Mouse (Mus musculus): ENCODE results near the gene Snd1. TPM values are rescaled to one million over a fixed set of nuclear protein-coding genes. Genes with fewer than 3 reads are reported as not detected.

The Snd1 gene
- total and polyA plus RNA-seq, 2 experiments from 2014 or later, result 54.7 to 120 TPM

DNA sequence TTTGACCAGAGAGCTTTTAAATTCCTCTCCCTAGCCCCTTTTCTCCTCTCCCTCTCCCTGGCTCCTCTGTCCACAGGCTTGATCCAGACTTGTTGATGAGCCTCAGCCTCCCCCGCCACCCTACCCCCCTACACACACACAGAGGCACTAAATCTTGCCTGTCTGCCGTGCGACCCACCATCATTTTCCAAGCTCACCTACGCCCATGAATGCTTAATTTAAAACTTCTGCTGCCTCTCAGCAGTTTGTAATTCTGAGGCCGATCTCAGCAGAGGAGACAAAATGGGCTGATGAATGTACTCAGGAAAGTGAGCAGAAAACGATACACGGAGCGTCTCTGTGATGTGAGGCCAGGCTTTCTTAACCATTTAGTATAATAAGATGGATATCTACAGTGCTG lies 379.7 kb downstream of the Snd1 start:
- no peak overlapping the region for H3K27ac ChIP-seq (ENCODE audit: low read depth)
- TF ChIP-seq EP300 (IDR thresholded peaks at IDR 0.05; ENCODE audit: low read depth) (no peak), CTCF (IDR thresholded peaks at IDR 0.05; ENCODE audit: low read depth) (no peak)
- no peaks in the 10 kb centered on the region for H3K27me3 ChIP-seq (ENCODE audit: control insufficient read depth, insufficient read depth, low read length)
- ATAC-seq (ENCODE audit: insufficient read depth, low read depth), result no peak
- no peaks in the 10 kb centered on the region for H3K36me3 ChIP-seq (replicated peaks; ENCODE audit: control insufficient read depth, insufficient read depth, low read length)
- H3K4me3 ChIP-seq (ENCODE audit: low read depth, low read length), result no peak overlapping the region
- no peaks in the 10 kb centered on the region for H3K9me3 ChIP-seq (replicated peaks; ENCODE audit: control insufficient read depth, low read length)
- H3K9ac ChIP-seq (replicated peaks; ENCODE audit: low read depth, low read length), result no peak overlapping the region
- peaks cover 10% of the 10 kb centered on the region; the same call in 1 of the 2 replicates for H3K4me1 ChIP-seq (ENCODE audit: control insufficient read depth, insufficient read depth)
- H3K4me2 ChIP-seq (ENCODE audit: low read depth, low read length), result no peak overlapping the region
- 84% methylated on average over 8 of the region's 8 CpGs for WGBS
- DNase-seq (ENCODE audit: low spot score), result no peak

DNA sequence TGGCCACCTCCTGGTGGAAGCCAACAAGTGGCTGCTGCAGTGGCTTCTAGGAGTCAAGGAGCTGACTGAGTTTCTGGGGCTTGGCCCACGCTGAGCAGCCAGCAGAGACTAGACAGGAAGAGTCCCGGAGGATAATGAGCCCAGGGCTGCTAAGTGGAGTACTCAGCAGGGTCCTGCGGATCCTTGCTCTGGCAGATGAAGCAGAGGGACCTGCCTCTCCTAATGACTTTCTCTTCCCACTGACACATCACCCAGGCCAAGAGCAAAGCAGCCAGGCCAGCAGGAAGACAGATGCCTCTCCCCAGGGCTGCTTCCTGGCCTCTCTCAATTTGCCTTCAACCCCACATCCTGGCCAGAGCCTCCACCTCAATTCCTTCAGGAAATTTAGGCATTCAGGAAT lies 380.5 kb downstream of the Snd1 start:
- DNase-seq (ENCODE audit: low spot score), result no peak

DNA sequence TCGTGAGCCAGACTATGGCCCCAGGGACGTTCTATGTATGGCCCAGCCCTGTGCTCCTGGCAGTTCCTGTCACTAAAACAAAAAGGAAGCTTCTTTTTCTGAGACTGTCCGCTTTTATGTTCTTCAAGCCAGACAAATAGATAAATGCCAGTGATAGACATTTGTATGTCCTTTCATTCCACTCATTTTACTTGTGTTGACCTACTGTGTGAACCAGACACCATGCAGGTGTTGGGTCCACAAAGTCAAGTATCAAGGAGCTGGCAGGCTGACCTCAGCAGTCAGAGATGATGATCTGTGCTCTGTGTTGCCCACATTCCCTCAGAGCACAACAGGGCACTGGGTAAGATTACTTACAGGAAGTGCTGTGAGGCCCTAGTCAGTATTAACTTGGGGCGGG lies 381.9 kb downstream of the Snd1 start:
- no peaks in the 10 kb centered on the region for H3K9me3 ChIP-seq (replicated peaks; ENCODE audit: control insufficient read depth, low read length)
- TF ChIP-seq EP300 (IDR thresholded peaks at IDR 0.05; ENCODE audit: low read depth) (no peak), CTCF (IDR thresholded peaks at IDR 0.05; ENCODE audit: low read depth) (no peak)
- H3K4me1 ChIP-seq (ENCODE audit: control insufficient read depth, insufficient read depth), result peaks cover 10% of the 10 kb centered on the region; the same call in 1 of the 2 replicates
- no peak overlapping the region for H3K27ac ChIP-seq (ENCODE audit: low read depth)
- DNase-seq (ENCODE audit: low spot score), result no peak
- H3K27me3 ChIP-seq (ENCODE audit: control insufficient read depth, insufficient read depth, low read length), result no peaks in the 10 kb centered on the region
- whole genome bisulfite sequencing, result 66% methylated on average over 4 of the region's 4 CpGs
- H3K4me2 ChIP-seq (ENCODE audit: low read depth, low read length), result no peak overlapping the region
- H3K36me3 ChIP-seq (replicated peaks; ENCODE audit: control insufficient read depth, insufficient read depth, low read length), result no peaks in the 10 kb centered on the region
- ATAC-seq (ENCODE audit: insufficient read depth, low read depth), result no peak
- H3K4me3 ChIP-seq (ENCODE audit: low read depth, low read length), result no peak overlapping the region
- no peak overlapping the region for H3K9ac ChIP-seq (replicated peaks; ENCODE audit: low read depth, low read length)

More for the DNA sequence above, 380.5 kb downstream of the Snd1 start:
- TF ChIP-seq CTCF (IDR thresholded peaks at IDR 0.05; ENCODE audit: low read depth), result no peak
- no peak for TF ChIP-seq EP300 (IDR thresholded peaks at IDR 0.05; ENCODE audit: low read depth)
- peaks cover 10% of the 10 kb centered on the region; the same call in 1 of the 2 replicates for H3K4me1 ChIP-seq (ENCODE audit: control insufficient read depth, insufficient read depth)
- H3K4me3 ChIP-seq (ENCODE audit: low read depth, low read length), result no peak overlapping the region
- ATAC-seq (ENCODE audit: insufficient read depth, low read depth), result no peak
- WGBS, result 30% methylated on average over 3 of the region's 3 CpGs
- no peaks in the 10 kb centered on the region for H3K36me3 ChIP-seq (replicated peaks; ENCODE audit: control insufficient read depth, insufficient read depth, low read length)
- no peak overlapping the region for H3K27ac ChIP-seq (ENCODE audit: low read depth)
- no peaks in the 10 kb centered on the region for H3K27me3 ChIP-seq (ENCODE audit: control insufficient read depth, insufficient read depth, low read length)
- H3K4me2 ChIP-seq (ENCODE audit: low read depth, low read length), result no peak overlapping the region
- H3K9ac ChIP-seq (replicated peaks; ENCODE audit: low read depth, low read length), result no peak overlapping the region
- no peaks in the 10 kb centered on the region for H3K9me3 ChIP-seq (replicated peaks; ENCODE audit: control insufficient read depth, low read length)

DNA sequence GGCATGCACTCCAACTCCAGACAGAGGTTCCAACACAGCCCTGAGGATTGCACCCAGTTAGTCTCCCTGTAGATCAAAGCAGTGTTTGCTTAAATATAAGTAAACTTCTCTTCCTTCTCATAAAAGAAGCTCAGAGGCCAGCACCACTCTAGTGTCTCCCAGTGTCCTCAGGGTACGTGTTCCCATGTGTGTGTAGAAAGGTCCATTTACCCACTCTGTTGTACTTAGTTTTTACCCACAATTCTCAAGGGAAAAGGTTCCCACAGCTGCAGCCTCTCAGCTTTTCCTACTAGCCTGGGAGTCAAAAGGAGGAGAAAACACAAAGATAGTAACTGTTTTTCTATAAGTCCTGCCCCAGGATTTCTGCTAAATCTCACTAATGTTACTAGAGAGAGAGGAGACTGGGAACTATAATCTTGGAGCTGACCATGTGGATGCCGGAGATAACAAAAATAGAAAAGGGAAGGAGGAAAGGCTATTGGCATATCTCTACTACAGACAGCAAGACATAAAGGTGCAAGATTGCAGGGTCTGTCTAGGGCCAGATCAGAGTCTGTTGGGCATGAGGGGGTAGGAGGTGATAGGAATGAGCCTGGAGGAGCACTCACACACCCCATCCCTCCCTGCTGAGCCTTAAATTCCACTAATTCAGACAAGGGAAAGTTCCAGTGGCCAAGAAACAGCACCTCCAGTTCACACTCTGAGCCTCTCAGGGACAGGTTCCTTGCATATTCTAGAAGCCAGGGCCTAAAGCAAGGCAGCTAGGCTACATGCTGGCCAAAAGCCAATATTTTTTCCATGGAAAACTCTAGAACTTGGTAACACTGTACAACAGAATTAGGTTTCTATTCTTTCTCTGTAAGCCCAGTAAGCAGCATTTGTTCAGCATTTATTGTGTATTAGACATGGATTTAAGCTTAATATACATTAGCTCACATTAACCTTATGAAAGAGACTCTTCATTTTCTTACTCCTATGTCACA lies 382.6 kb downstream of the Snd1 start:
- H3K9ac ChIP-seq (replicated peaks; ENCODE audit: low read depth, low read length), result no peak overlapping the region
- no peak for ATAC-seq (ENCODE audit: insufficient read depth, low read depth)

DNA sequence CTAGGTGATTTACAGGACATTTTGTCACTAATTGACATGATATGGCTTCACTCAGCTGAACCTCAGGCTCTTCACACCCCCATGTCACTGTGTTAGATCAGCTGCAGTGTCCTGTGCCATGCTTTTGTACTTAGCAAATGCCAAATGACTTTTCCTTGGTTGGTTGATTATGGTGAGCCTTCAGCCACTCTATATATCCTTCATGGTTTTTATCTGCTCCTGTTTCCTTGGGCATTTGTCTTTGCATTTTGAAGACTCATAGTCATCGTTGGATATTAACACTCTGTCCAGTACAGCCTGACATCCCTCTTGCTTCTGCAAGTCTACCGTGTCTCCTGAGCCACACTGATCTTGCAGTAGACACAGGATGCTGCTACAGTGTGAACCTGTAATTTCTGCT lies 384.2 kb downstream of the Snd1 start:
- DNase-seq (ENCODE audit: low spot score), result no peak
- Histone ChIP-seq H3K9ac (replicated peaks; ENCODE audit: low read depth, low read length) (no peak overlapping the region), H3K27ac (ENCODE audit: low read depth) (no peak overlapping the region), H3K9me3 (replicated peaks; ENCODE audit: control insufficient read depth, low read length) (no peaks in the 10 kb centered on the region), H3K4me1 (ENCODE audit: control insufficient read depth, insufficient read depth) (peaks cover 10% of the 10 kb centered on the region; the same call in 1 of the 2 replicates), H3K36me3 (replicated peaks; ENCODE audit: control insufficient read depth, insufficient read depth, low read length) (no peaks in the 10 kb centered on the region), H3K4me2 (ENCODE audit: low read depth, low read length) (no peak overlapping the region), H3K4me3 (ENCODE audit: low read depth, low read length) (no peak overlapping the region), H3K27me3 (ENCODE audit: control insufficient read depth, insufficient read depth, low read length) (no peaks in the 10 kb centered on the region)
- no peak for ATAC-seq (ENCODE audit: insufficient read depth, low read depth)
- TF ChIP-seq EP300 (IDR thresholded peaks at IDR 0.05; ENCODE audit: low read depth) (no peak), CTCF (IDR thresholded peaks at IDR 0.05; ENCODE audit: low read depth) (no peak)
- 95% methylated on average over 2 of the region's 2 CpGs for WGBS

More for the DNA sequence above, 382.6 kb downstream of the Snd1 start:
- Histone ChIP-seq H3K4me2 (ENCODE audit: low read depth, low read length) (no peak overlapping the region), H3K36me3 (replicated peaks; ENCODE audit: control insufficient read depth, insufficient read depth, low read length) (no peaks in the 10 kb centered on the region), H3K27me3 (ENCODE audit: control insufficient read depth, insufficient read depth, low read length) (no peaks in the 10 kb centered on the region), H3K4me3 (ENCODE audit: low read depth, low read length) (no peak overlapping the region), H3K4me1 (ENCODE audit: control insufficient read depth, insufficient read depth) (peaks cover 10% of the 10 kb centered on the region; the same call in 1 of the 2 replicates), H3K9me3 (replicated peaks; ENCODE audit: control insufficient read depth, low read length) (no peaks in the 10 kb centered on the region), H3K27ac (ENCODE audit: low read depth) (no peak overlapping the region)
- DNase-seq (ENCODE audit: low spot score), result no peak
- WGBS, result 40% methylated on average over 2 of the region's 2 CpGs
- no peak for TF ChIP-seq EP300 (IDR thresholded peaks at IDR 0.05; ENCODE audit: low read depth)
